Comparison of ENCODE assay signal across 9 mouse cellular contexts in genomic region chr8:110805669-110806068, GRCm38 (mm10). TPM values are rescaled to one million over a fixed set of nuclear protein-coding genes. Genes with fewer than 3 reads are reported as not detected.
DNase-seq lines count a peak whose midpoint lies in the region; TF ChIP-seq lines count a peak whose summit lies in the region.
"Had no signal": no experiment of that assay in that cellular context is flagged by ENCODE, and none has a peak within 500 bp of the region (broad histone marks: within the 10 kb centered on the region; RNA-seq: fewer than 3 reads in every experiment).

Il34 (minus strand) TSS chr8:110805924.

- peaks cover 11% of the 10 kb centered on the region for H3K36me3 ChIP-seq in spleen, adult 2 months (ENCODE audit: control insufficient read depth, insufficient read depth, low read length)

- H3K27me3 ChIP-seq in spleen, adult 2 months (ENCODE audit: control insufficient read depth, insufficient read depth, low read length) = no peaks in the 10 kb centered on the region
- H3K27me3 ChIP-seq: forebrain, embryonic 13.5 days had no signal

- H3K4me3 ChIP-seq in spleen, adult 2 months (ENCODE audit: extremely low read depth, insufficient read depth, insufficient read length) = 0 out of 2 replicates have a peak within 1 kb of the TSS, but pooled peaks have one; percentile 12
- H3K4me3 ChIP-seq: forebrain, embryonic 13.5 days had no signal

- WGBS in spleen, adult 2 months = 46% methylated on average over 12 of the region's 12 CpGs

- 0 out of 2 replicates have a peak within 1 kb of the TSS, but pooled peaks have one; percentile 1 for H3K27ac ChIP-seq in spleen, adult 2 months (ENCODE audit: insufficient read depth, low read length)
- H3K27ac ChIP-seq: forebrain, embryonic 13.5 days had no signal

- no peak for TF ChIP-seq CTCF in spleen, adult 2 months (IDR thresholded peaks at IDR 0.05; ENCODE audit: extremely low read depth, insufficient read depth, insufficient read length, insufficient replicate concordance)

- H3K4me1 ChIP-seq in spleen, adult 2 months (ENCODE audit: control insufficient read depth, insufficient read depth, insufficient read length) = no peaks in the 10 kb centered on the region
- H3K4me1 ChIP-seq: forebrain, embryonic 13.5 days had no signal

- no peak for TF ChIP-seq POLR2A in spleen, adult 2 months (IDR thresholded peaks at IDR 0.05; ENCODE audit: low read depth, low read length)

- DNase-seq in gastrocnemius, postnatal 14 days = no peak
- no peak for DNase-seq in gastrocnemius, postnatal 36 days
- DNase-seq in spleen, adult 2 months (ENCODE audit: low read depth in 1 of 2, low spot score in 2 of 2) = no peak
- DNase-seq in spleen, adult 12 weeks (ENCODE audit: low spot score) = no peak
- DNase-seq in layer of hippocampus, postnatal 36 days = no peak
- peak; percentile 72 to 87 for DNase-seq in thymus, postnatal 36 days
- no peak for DNase-seq in cerebellum, postnatal 25 days
- no peak for DNase-seq in right cerebral cortex, adult 2 months (ENCODE audit: low spot score in 2 of 2)

- intact Hi-C loops in gastrocnemius, postnatal 14 days (cut with DNase I; ENCODE audit: low total_unique reads) = no loop called here
- intact Hi-C loops in gastrocnemius, postnatal 36 days (cut with DNase I) = no loop called here

RNA-seq across cellular contexts. Expression of gene Il34, which starts in this region (rescaled TPM):
- total RNA-seq in gastrocnemius, postnatal 14 days (2021) = 10 to 100 TPM; 15.6 to 20.0 TPM
- 1 to 10 TPM; 4.8 TPM for total RNA-seq in gastrocnemius, postnatal 36 days (2021)
- polyA plus RNA-seq in spleen, adult 2 months (2012; rRNA removed) = 36.0 and 38.1 TPM in 2 replicates
- 10 to 100 TPM; 76.7 to 81.1 TPM for total RNA-seq in layer of hippocampus, postnatal 36 days (2021)

Comparison
In these comparisons a context has a peak if more than half of its experiments do, and no peak if none do; other contexts are left out.
1. DNase-seq: peak in thymus, postnatal 36 days (2 of 2); none in gastrocnemius, postnatal 14 days (single experiment), gastrocnemius, postnatal 36 days (0 of 2), spleen, adult 2 months (0 of 2), spleen, adult 12 weeks (single experiment), layer of hippocampus, postnatal 36 days (0 of 2), cerebellum, postnatal 25 days (0 of 2) and right cerebral cortex, adult 2 months (0 of 2).